Mouse (Mus musculus): ENCODE measurements at regions not wholly inside any gene's neighbourhood (a gene's known extent, or its start where the extent isn't known, plus 50 kb on each side); places are given as distances from the start of the nearest gene placed in this dataset.

GRCm38 (mm10) chr13:51972656-51973310, 126.3 kb downstream of the Gadd45g start:
- intact Hi-C loops (cut with DNase I): no loop called here

DNA sequence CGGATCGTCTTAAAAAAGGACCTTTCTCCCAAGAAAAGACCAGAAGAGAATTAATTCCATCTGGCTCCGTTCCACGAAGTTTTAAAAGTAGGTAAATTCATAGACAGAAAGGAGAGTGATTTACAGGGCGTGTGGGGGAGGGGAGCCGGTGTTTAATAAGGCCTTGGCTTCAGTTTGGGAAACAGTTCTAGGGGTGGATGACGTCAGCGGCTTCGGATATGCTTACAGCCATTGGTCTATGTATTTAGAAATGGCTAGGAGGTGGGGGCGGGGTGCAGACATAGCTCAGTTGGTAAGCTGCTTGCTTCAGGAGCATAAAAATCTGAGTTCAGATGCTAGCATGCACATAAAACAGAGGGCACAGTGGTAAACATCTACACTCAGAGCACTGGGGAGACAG, 127.0 kb downstream of the Gadd45g start:
- intact Hi-C loops (cut with DNase I): no loop called here

GRCm38 (mm10) chr13:51974101-51974500, 127.6 kb downstream of the Gadd45g start:
- intact Hi-C loops (cut with DNase I): no loop called here

DNA sequence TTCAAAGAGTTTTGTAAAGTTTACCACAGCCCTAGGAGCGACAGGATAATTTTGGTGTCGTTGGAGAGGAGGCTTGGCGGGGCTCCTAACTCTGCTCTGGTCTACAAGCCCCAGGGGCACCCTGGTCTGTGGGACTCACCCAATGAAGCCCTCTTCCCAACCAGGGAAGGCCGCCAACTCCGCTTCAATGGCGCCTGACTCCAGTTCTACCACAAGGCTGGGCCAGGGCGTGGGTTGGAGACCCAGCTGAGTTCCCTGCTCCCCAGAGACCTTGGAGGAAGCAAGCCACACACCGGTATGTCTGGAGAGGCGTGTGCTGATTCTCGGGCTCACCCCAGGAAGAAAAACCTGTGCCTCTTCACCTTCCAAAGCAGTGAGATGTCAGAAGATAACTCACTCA, 128.9 kb downstream of the Gadd45g start:
- intact Hi-C loops (cut with DNase I): no loop called here

GRCm38 (mm10) chr13:51975801-51976601, 129.5 kb downstream of the Gadd45g start:
- intact Hi-C loops (cut with DNase I): no loop called here

DNA sequence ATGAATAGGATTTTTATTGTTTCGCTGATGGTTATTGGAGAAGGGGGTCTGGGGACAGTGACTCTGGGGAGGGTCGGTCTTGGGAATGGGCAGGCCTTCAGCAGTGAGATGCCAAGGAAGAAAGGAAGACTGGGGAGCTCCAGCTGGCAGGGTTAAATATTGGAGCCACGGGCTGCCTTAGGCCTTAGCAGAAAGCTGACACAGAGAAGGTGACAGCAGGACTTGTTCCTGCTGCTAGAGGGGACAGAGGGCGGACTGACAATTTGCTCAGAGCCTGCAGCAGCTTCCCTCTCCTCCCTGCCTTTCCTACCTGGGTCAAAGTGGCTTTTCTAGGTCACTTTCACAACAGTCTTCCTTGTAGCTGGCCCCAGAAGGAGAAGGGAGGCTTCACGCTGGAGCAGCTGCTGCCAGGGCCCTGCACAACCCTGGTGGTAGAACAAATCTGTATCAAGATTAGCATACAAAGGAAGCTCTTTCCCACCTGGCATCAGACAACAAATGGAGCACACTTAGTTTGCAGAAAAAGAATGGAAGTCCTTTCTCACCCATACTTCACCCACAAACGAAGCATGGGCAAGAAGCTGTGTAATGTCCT, 130.2 kb downstream of the Gadd45g start:
- intact Hi-C loops (cut with DNase I): no loop called here

DNA sequence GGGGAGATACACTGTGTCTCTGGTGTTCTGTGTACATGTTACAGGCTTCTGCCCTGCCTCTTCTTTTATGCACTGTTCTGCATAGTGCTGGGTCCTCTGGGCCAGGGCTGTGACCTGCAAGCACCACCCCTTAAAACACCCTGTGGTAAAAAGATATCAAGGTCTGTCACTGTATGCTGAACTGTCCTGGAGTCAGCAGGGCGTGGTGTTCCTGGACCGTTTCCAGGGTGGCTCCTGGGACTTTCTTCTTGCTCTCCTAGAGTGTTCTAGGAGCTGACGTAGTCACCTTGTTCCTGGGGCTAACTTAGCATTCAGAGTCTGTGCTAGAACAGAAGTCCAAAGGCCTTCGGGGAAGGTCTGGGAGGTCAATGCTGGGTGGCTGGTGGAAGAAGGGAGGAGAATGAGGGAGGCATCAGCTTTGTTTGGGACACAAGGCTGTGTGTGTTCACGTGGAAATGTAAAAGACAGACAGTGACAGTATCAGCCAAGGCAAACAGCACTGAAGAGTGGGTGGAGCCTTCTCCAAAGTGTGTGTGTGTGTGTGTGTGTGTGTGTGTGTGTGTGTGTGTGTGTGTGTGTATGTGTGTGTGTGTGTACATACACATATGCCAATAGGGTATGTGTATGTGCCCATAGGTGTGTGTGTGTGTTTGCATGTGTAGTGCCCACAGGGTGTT, 133.0 kb downstream of the Gadd45g start:
- intact Hi-C loops (cut with DNase I): no loop called here

- intact Hi-C loops (cut with DNase I): no loop called here
These were observed 133.9 kb downstream of the Gadd45g start for GRCm38 (mm10) chr13:51980344-51980743.

GRCm38 (mm10) chr13:51983002-51983401, 136.5 kb downstream of the Gadd45g start:
- intact Hi-C loops (cut with DNase I): no loop called here

- intact Hi-C loops (cut with DNase I): no loop called here
These were observed 137.1 kb downstream of the Gadd45g start for GRCm38 (mm10) chr13:51983575-51983974.

GRCm38 (mm10) chr13:51991339-51991738, 144.9 kb downstream of the Gadd45g start:
- intact Hi-C loops (cut with DNase I): no loop called here

GRCm38 (mm10) chr13:51992878-51993277, 146.4 kb downstream of the Gadd45g start:
- intact Hi-C loops (cut with DNase I): no loop called here

GRCm38 (mm10) chr13:51996163-51996562, 149.7 kb downstream of the Gadd45g start:
- intact Hi-C loops (cut with DNase I): no loop called here

GRCm38 (mm10) chr13:51998542-51998941, 152.1 kb downstream of the Gadd45g start:
- intact Hi-C loops (cut with DNase I): no loop called here

DNA sequence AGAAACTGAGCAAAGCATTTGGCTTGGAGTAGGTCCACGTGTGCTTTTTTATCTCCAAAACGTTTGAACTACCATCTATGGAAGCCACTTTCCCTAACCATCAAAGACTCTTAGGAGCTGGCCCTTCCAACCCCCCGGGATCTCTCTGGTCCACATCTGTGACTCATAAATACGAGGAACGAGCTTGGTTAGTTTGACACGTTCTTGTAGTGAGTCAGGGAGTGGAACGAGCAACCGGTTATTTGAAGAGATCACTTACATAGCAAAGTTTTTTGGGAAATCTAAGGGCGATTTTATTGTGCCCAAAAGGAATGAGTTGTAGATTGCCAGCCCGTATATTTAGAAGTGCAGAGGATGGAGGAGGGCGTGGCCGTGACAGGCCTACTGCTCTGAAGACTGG, 155.3 kb downstream of the Gadd45g start:
- intact Hi-C loops (cut with DNase I): no loop called here

- intact Hi-C loops (cut with DNase I): no loop called here
These were observed 157.6 kb downstream of the Gadd45g start for GRCm38 (mm10) chr13:52003946-52004539.

DNA sequence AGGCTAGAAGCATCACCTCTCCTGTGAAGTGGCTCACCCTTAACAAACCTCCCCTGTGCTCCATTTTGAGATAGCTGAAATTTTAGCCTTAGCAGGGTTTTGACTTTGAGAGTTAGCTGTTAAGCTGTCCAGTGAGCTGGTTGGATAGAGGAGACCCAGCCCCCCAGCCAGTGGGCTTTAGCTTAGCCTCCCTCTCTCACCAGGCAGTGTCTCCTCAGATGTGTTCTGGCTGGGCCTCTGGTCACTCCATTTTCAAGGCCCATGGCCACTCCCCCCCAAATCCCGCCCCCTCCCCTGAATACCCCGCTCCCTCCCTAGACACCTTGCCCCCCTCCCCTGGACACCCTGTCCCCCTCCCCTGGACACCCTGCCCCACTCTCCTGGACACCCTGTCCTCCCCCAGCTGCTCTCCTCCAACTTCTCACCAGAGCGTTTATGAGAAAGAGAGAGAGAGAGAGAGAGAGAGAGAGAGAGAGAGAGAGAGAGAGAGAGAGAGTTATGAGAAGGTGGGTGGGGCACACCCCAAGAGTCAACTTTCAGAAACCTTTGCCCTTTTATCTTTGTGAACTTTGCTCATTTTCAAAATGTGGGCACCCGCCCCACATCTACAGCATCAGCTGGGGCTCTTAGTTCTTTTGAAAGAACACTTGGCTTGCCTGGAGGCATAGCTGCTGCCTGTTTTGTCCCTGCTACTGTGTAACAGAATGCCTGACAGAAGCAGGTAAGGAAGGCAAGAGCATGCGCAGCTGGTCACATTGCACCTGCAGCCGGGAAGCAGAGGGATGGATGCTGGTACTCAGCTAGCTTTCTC, 161.3 kb downstream of the Gadd45g start:
- intact Hi-C loops (cut with DNase I): no loop called here

DNA sequence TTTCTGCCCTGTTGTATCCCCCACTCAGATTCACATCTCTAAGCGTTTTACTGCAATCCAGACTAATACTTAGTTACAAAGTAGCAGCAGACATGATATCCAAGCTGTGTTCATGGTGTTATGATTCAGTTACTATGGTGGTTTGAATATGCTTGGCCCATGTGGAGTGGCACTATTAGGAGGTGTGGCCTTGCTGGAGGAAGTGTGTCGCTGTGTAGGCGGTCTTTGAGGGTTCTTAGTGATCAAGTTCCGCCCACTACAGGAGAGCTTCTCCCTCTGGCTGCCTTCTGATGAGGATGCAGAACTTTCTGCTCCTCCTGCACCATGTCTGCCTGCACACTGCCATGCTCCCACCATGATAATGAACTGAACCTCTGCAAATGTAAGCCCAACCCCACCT, 162.8 kb downstream of the Gadd45g start:
- intact Hi-C loops (cut with DNase I): no loop called here

GRCm38 (mm10) chr13:52009766-52010165, 163.3 kb downstream of the Gadd45g start:
- intact Hi-C loops (cut with DNase I): no loop called here

DNA sequence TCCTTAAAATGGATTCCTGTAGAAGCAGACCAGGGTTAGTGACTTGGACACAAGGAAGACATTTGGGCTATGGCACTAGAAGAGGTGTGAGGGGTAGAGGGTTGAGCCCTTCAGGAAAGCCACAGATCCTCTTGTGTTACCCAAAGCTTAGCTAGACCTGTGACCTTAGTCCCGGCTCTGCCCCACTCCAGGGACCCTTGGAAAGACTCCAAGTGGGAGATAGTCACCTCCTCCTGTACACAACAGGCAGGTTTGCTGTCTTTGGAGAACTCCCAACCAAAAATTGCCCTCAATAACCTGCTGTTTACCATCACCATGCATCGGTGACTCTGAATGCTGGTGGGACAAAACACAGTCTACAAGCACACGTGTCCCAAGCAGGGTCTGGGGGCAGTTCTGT, 164.5 kb downstream of the Gadd45g start:
- intact Hi-C loops (cut with DNase I): no loop called here

GRCm38 (mm10) chr13:52013182-52013581, 166.7 kb downstream of the Gadd45g start:
- intact Hi-C loops (cut with DNase I): no loop called here

Measured in adrenal gland (tissue).